Mouse (Mus musculus): Measurements from ENCODE around the gene H2-Ke6.

- no peak for TF ChIP-seq POLR2A (IDR thresholded peaks at IDR 0.05; ENCODE audit: control insufficient read depth, low read depth, low read length)
- no peak for TF ChIP-seq CTCF (IDR thresholded peaks at IDR 0.05; ENCODE audit: control insufficient read depth, insufficient read depth, insufficient replicate concordance, low read depth, low read length)
These were observed 32.2 kb downstream of the H2-Ke6 start for GRCm38 (mm10) chr17:33995651-33996050.

Measured in testis, adult 2 months (tissue).